Mouse (Mus musculus): ENCODE measurements around the gene Lrrc29. TPM values are rescaled to one million over a fixed set of nuclear protein-coding genes. Genes with fewer than 3 reads are reported as not detected.
A peak's percentile ranks its signal among the peaks of the same experiment; 100 is the strongest.
"Not testable (repeated sequence)": the region's sequence is repeated elsewhere in the genome, so short reads cannot be mapped to it uniquely, and the experiment has no call there.

Gene Lrrc29
- polyA plus RNA-seq, 1 experiment = 6.1 TPM

GRCm38 (mm10) chr8:105309142-105309847 is 16.8 kb downstream of the Lrrc29 start:
- no peak for DNase-seq (ENCODE audit: low spot score)

- DNase-seq (ENCODE audit: low spot score) = no peak
Measured at GRCm38 (mm10) chr8:105308428-105308827, 17.6 kb downstream of the Lrrc29 start.

GRCm38 (mm10) chr8:105307670-105308069 is 18.4 kb downstream of the Lrrc29 start:
- no peak for DNase-seq (ENCODE audit: low spot score)

- DNase-seq (ENCODE audit: low spot score) = no peak
Measured at GRCm38 (mm10) chr8:105306146-105306691, 19.9 kb downstream of the Lrrc29 start.

GRCm38 (mm10) chr8:105305211-105306145 is 20.6 kb downstream of the Lrrc29 start, which contains the start of gene Elmo3:
Gene Elmo3 (plus strand): TSS chr8:105305601.
- DNase-seq (ENCODE audit: low spot score) = peak; percentile 76

- DNase-seq (ENCODE audit: low spot score) = no peak
Measured at GRCm38 (mm10) chr8:105304325-105305210, 21.5 kb downstream of the Lrrc29 start.

- DNase-seq (ENCODE audit: low spot score) = no peak
Measured at GRCm38 (mm10) chr8:105303874-105304273, 22.2 kb downstream of the Lrrc29 start.

- no peak for DNase-seq (ENCODE audit: low spot score)
Measured at GRCm38 (mm10) chr8:105303396-105303795, 22.7 kb downstream of the Lrrc29 start.

GRCm38 (mm10) chr8:105299962-105300361 is 26.1 kb downstream of the Lrrc29 start:
- no peak for DNase-seq (ENCODE audit: low spot score)

- DNase-seq (ENCODE audit: low spot score) = no peak
Measured at GRCm38 (mm10) chr8:105298351-105299252, 27.5 kb downstream of the Lrrc29 start.

GRCm38 (mm10) chr8:105297511-105298192 is 28.4 kb downstream of the Lrrc29 start, which contains the start of gene E2f4:
Gene E2f4 (plus strand): TSS chr8:105297663.
- DNase-seq (ENCODE audit: low spot score) = peak; percentile 81

- DNase-seq (ENCODE audit: low spot score) = no peak
Measured at GRCm38 (mm10) chr8:105295895-105296573, 30.0 kb downstream of the Lrrc29 start, which contains the start of gene Exoc3l. Gene Exoc3l (minus strand): TSS chr8:105296101.

- no peak for DNase-seq (ENCODE audit: low spot score)
Measured at GRCm38 (mm10) chr8:105295256-105295655, 30.8 kb downstream of the Lrrc29 start.

- no peak for DNase-seq (ENCODE audit: low spot score)
Measured at GRCm38 (mm10) chr8:105294776-105295175, 31.3 kb downstream of the Lrrc29 start.

GRCm38 (mm10) chr8:105293405-105293804 is 32.7 kb downstream of the Lrrc29 start:
- DNase-seq (ENCODE audit: low spot score) = no peak

GRCm38 (mm10) chr8:105292471-105292870 is 33.6 kb downstream of the Lrrc29 start:
- DNase-seq (ENCODE audit: low spot score) = no peak

GRCm38 (mm10) chr8:105291802-105292201 is 34.3 kb downstream of the Lrrc29 start:
- DNase-seq (ENCODE audit: low spot score) = not testable (repeated sequence)

- not testable (repeated sequence) for DNase-seq (ENCODE audit: low spot score)
Measured at GRCm38 (mm10) chr8:105291364-105291763, 34.7 kb downstream of the Lrrc29 start.
